20 mouse cellular contexts compared by ENCODE assay signal in genomic region chr7:110705311-110706000, GRCm38 (mm10).
"Had no signal": no experiment of that assay in that cellular context is flagged by ENCODE, and none has a peak within 500 bp of the region (broad histone marks: within the 10 kb centered on the region; RNA-seq: fewer than 3 reads in every experiment).

No protein-coding gene starts in this region.

- H3K9ac ChIP-seq: limb, embryonic 12.5 days; limb, embryonic 15.5 days; liver, embryonic 14.5 days; liver, postnatal 0 days; lung, embryonic 15.5 days; neural tube, embryonic 12.5 days; neural tube, embryonic 15.5 days had no signal

- H3K4me3 ChIP-seq: limb, embryonic 12.5 days; limb, embryonic 15.5 days; lung, embryonic 15.5 days; megakaryocyte, embryonic 14.5 days; midbrain, embryonic 10.5 days; neural tube, embryonic 12.5 days; neural tube, embryonic 15.5 days had no signal

- H3K27ac ChIP-seq: limb, embryonic 12.5 days; limb, embryonic 15.5 days; liver, embryonic 14.5 days; lung, embryonic 15.5 days; midbrain, embryonic 10.5 days; neural tube, embryonic 12.5 days; neural tube, embryonic 15.5 days had no signal

- H3K4me1 ChIP-seq: megakaryocyte, embryonic 14.5 days; midbrain, embryonic 10.5 days; neural tube, embryonic 12.5 days had no signal

- H3K36me3 ChIP-seq: limb, embryonic 12.5 days; limb, embryonic 15.5 days; lung, embryonic 15.5 days; midbrain, embryonic 10.5 days; neural tube, embryonic 12.5 days; neural tube, embryonic 15.5 days had no signal

- DNase-seq: kidney, adult 9 months; kidney, postnatal 14 days; kidney, postnatal 4 days; left cerebral cortex, postnatal 4 days; liver, postnatal 0 days; midbrain, embryonic 14.5 days; right cerebral cortex, adult 18-20 months; right cerebral cortex, postnatal 14 days; right cerebral cortex, postnatal 4 days; thymus, adult 2 months; thymus, postnatal 14 days; thymus, postnatal 4 days had no signal

- H3K27me3 ChIP-seq: limb, embryonic 12.5 days; lung, embryonic 15.5 days; neural tube, embryonic 15.5 days had no signal
